Mouse (Mus musculus): Measurements from ENCODE around the gene Lmf1. TPM values are rescaled to one million over a fixed set of nuclear protein-coding genes. Genes with fewer than 3 reads are reported as not detected.

The Lmf1 gene
- polyA plus RNA-seq, 1 experiment = 19.2 TPM

- TF ChIP-seq CTCF (IDR thresholded peaks at IDR 0.05; ENCODE audit: borderline replicate concordance, insufficient read depth, low read length) (no peak), POLR2A (IDR thresholded peaks at IDR 0.05; ENCODE audit: low read depth, low read length) (no peak)
- Histone ChIP-seq H3K4me3 (ENCODE audit: insufficient read depth, low read length) (no peak overlapping the region), H3K27ac (ENCODE audit: insufficient read depth, low read length) (no peak overlapping the region), H3K4me1 (ENCODE audit: control insufficient read depth, insufficient read depth, low read length) (peaks cover 8% of the 10 kb centered on the region)
Observed at GRCm38 (mm10) chr17:25555666-25556629, 22.9 kb upstream of the Lmf1 start.

DNA sequence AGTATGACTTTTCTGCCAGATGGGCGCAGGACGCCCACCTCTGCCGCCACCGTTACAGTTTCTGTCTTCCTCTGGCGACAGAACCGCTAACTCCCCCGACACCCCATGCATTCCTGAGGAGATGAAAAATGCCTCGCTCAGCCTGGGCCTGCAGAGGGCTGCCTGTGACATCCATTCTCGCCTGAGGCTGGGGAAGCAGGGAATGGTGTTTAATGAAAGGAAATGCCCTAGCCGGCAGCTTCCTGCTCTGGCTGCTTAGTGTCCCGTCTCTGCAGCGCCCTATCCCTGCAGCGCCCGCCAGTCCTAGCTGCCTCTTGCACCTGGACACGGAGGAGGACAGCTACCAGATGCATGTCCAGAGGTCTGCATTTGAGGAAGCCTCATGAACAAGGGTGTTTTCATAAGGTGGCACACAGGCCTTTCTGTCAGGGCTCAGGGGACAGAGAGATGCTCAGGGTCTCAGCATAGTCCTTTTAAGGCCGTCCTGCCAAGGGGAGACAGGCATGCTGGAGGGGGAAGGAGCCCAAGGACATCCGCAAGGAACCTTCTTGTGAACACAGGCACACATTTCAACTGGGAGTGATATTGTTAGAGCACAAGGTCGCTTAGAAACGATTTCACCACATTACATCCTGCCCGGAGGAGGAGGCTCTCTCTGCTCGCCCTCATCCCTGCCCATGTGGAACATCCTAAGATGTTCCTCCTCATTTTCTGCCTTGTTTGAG lies 22.1 kb upstream of the Lmf1 start:
- no peak overlapping the region for H3K4me3 ChIP-seq (ENCODE audit: insufficient read depth, low read length)
- no peak overlapping the region for H3K27ac ChIP-seq (ENCODE audit: insufficient read depth, low read length)
- peaks cover 4% of the 10 kb centered on the region for H3K4me1 ChIP-seq (ENCODE audit: control insufficient read depth, insufficient read depth, low read length)
- TF ChIP-seq POLR2A (IDR thresholded peaks at IDR 0.05; ENCODE audit: low read depth, low read length) (no peak), CTCF (IDR thresholded peaks at IDR 0.05; ENCODE audit: borderline replicate concordance, insufficient read depth, low read length) (no peak)

DNA sequence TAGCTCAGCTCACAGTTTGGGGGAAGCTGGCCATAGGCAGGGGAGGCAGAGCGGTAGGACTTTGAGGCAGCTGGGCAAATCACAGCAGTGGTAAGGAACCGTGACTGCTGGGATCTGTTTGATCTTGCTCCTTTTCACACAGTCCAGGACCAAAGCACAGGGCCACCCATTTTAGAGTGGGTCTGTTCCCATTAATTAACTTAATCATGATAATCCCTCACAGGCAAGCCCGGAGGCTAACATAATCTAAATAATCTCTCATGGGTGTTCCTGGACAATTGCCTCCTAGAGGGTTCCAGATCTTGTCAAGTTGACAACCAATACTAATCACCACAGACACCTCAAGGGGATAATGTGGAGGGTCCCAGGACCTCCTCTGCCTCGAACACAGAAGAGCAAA lies 19.3 kb upstream of the Lmf1 start:
- Histone ChIP-seq H3K4me3 (ENCODE audit: insufficient read depth, low read length) (no peak overlapping the region), H3K27ac (ENCODE audit: insufficient read depth, low read length) (no peak overlapping the region), H3K4me1 (ENCODE audit: control insufficient read depth, insufficient read depth, low read length) (peaks cover 4% of the 10 kb centered on the region)
- TF ChIP-seq POLR2A (IDR thresholded peaks at IDR 0.05; ENCODE audit: low read depth, low read length) (no peak), CTCF (IDR thresholded peaks at IDR 0.05; ENCODE audit: borderline replicate concordance, insufficient read depth, low read length) (no peak)

DNA sequence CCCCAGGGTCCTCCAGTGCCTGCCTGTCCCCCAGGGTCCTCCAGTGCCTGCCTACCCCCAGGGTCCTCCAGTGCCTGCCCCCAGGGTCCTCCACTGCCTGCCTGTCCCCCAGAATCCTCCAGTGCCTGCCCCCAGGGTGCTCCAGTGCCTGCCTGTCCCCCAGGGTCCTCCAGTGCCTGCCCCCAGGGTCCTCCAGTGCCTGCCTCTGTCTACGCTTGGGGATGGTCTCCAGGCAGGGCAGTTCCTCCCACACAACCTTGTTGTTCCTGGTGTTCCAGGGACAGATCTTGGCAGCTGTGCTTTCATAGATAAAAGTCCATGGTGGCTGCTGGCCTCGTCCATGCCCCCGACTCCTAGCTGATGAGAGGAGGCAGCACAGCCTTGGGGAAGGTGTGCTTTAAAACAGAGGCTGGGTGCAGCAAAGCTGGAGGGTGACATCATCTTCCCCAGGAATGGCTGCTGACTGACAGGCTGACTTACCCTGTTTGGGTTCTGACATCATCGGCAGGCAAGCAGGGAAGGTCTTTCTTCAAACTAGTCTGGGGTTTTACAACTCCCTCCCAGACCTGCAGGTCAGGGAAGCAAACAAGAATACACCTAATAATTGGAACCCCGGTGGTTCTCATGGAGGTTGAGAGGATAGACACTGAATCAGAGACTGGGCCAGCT lies 18.2 kb upstream of the Lmf1 start:
- no peak overlapping the region for H3K4me3 ChIP-seq (ENCODE audit: insufficient read depth, low read length)
- no peak overlapping the region for H3K27ac ChIP-seq (ENCODE audit: insufficient read depth, low read length)
- H3K4me1 ChIP-seq (ENCODE audit: control insufficient read depth, insufficient read depth, low read length) = peaks cover 4% of the 10 kb centered on the region
- TF ChIP-seq CTCF (IDR thresholded peaks at IDR 0.05; ENCODE audit: borderline replicate concordance, insufficient read depth, low read length) (no peak), POLR2A (IDR thresholded peaks at IDR 0.05; ENCODE audit: low read depth, low read length) (no peak)

- H3K4me3 ChIP-seq (ENCODE audit: insufficient read depth, low read length) = no peak overlapping the region
- H3K4me1 ChIP-seq (ENCODE audit: control insufficient read depth, insufficient read depth, low read length) = peaks cover 4% of the 10 kb centered on the region
- TF ChIP-seq CTCF (IDR thresholded peaks at IDR 0.05; ENCODE audit: borderline replicate concordance, insufficient read depth, low read length) = no peak
- no peak for TF ChIP-seq POLR2A (IDR thresholded peaks at IDR 0.05; ENCODE audit: low read depth, low read length)
- no peak overlapping the region for H3K27ac ChIP-seq (ENCODE audit: insufficient read depth, low read length)
Observed at GRCm38 (mm10) chr17:25561223-25562028, 17.5 kb upstream of the Lmf1 start.

GRCm38 (mm10) chr17:25564481-25564880 lies 14.4 kb upstream of the Lmf1 start:
- Histone ChIP-seq H3K27ac (ENCODE audit: insufficient read depth, low read length) (no peak overlapping the region), H3K4me3 (ENCODE audit: insufficient read depth, low read length) (no peak overlapping the region), H3K4me1 (ENCODE audit: control insufficient read depth, insufficient read depth, low read length) (no peaks in the 10 kb centered on the region)
- TF ChIP-seq CTCF (IDR thresholded peaks at IDR 0.05; ENCODE audit: borderline replicate concordance, insufficient read depth, low read length) = no peak
- TF ChIP-seq POLR2A (IDR thresholded peaks at IDR 0.05; ENCODE audit: low read depth, low read length) = no peak

GRCm38 (mm10) chr17:25565244-25565643 lies 13.6 kb upstream of the Lmf1 start:
- Histone ChIP-seq H3K4me1 (ENCODE audit: control insufficient read depth, insufficient read depth, low read length) (no peaks in the 10 kb centered on the region), H3K4me3 (ENCODE audit: insufficient read depth, low read length) (no peak overlapping the region), H3K27ac (ENCODE audit: insufficient read depth, low read length) (no peak overlapping the region)
- TF ChIP-seq POLR2A (IDR thresholded peaks at IDR 0.05; ENCODE audit: low read depth, low read length) (no peak), CTCF (IDR thresholded peaks at IDR 0.05; ENCODE audit: borderline replicate concordance, insufficient read depth, low read length) (no peak)

GRCm38 (mm10) chr17:25565860-25566600 lies 12.9 kb upstream of the Lmf1 start:
- Histone ChIP-seq H3K4me3 (ENCODE audit: insufficient read depth, low read length) (no peak overlapping the region), H3K4me1 (ENCODE audit: control insufficient read depth, insufficient read depth, low read length) (no peaks in the 10 kb centered on the region), H3K27ac (ENCODE audit: insufficient read depth, low read length) (no peak overlapping the region)
- TF ChIP-seq POLR2A (IDR thresholded peaks at IDR 0.05; ENCODE audit: low read depth, low read length) (no peak), CTCF (IDR thresholded peaks at IDR 0.05; ENCODE audit: borderline replicate concordance, insufficient read depth, low read length) (no peak)

Data from embryonic fibroblast, embryonic 13.5 days (primary cell).